8 mouse cellular contexts compared by ENCODE assay signal in the genomic region with DNA sequence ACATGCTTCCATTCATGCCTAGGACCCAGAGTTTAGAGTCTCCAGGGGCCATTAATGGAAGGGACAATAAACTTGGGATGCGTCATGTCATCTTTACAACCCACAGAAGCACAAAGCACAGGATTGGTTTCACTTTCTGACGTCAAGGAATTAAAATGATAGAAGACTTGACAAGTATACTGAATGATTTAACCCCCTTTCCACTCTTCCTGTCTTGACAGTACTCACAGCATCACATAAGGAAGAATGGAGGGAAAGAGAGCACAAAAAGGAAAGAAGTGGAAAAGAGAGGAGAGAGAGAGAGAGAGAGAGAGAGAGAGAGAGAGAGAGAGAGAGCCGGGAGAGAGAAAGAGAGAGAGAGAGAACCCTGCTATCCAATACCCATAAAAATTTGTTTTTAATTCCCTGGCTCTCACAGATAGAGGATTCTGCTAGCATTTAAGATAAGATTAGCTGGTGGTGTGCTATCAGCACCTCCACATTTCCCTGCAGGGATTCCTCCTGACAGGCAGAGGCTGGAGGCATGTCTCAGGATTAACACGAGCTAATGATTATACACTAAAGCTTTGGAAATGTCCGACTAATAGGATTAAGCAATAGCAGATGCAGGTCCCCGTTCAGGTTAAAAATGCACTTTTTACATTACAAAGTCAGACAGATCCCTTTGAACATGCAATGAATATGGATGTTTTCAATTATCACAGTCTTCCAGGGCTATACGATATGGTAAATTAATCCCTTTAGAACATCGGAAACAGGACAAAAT.
DNase-seq lines count a peak whose midpoint lies in the region; ATAC-seq lines count a peak whose summit lies in the region.

No protein-coding gene starts in this region.

- no peaks in the 10 kb centered on the region; the same call in 1 of the 2 replicates for H3K27me3 ChIP-seq in hindbrain, embryonic 12.5 days
- H3K27me3 ChIP-seq in liver, embryonic 12.5 days (replicated peaks) = no peaks in the 10 kb centered on the region

- peak; percentile 63 for DNase-seq in kidney, adult 9 months
- DNase-seq in kidney, adult 11 months = no peak
- DNase-seq in retina, postnatal 1 day = peak; percentile 69
- no peak for DNase-seq in layer of hippocampus, adult 9-11 months
- DNase-seq in lung, adult 18-20 months = no peak
- DNase-seq in left cerebral cortex, adult 18-20 months (ENCODE audit: low spot score in 2 of 2) = no peak

- no peaks in the 10 kb centered on the region for H3K9me3 ChIP-seq in hindbrain, embryonic 12.5 days (replicated peaks)
- H3K9me3 ChIP-seq in liver, embryonic 12.5 days (replicated peaks) = no peaks in the 10 kb centered on the region

- no peaks in the 10 kb centered on the region for H3K36me3 ChIP-seq in hindbrain, embryonic 12.5 days
- no peaks in the 10 kb centered on the region for H3K36me3 ChIP-seq in liver, embryonic 12.5 days

- no peak overlapping the region for H3K9ac ChIP-seq in hindbrain, embryonic 12.5 days
- H3K9ac ChIP-seq in liver, embryonic 12.5 days = no peak overlapping the region

- peak overlapping the region; percentile 19; the same call in 1 of the 2 replicates for H3K4me2 ChIP-seq in hindbrain, embryonic 12.5 days (replicated peaks)
- H3K4me2 ChIP-seq in liver, embryonic 12.5 days = peak overlapping the region; percentile 12; the same call in 1 of the 2 replicates

- 18% methylated on average over 8 of the region's 8 CpGs for WGBS in hindbrain, embryonic 12.5 days
- WGBS in liver, embryonic 12.5 days (ENCODE audit: insufficient replicate concordance) = 17% methylated on average over 8 of the region's 8 CpGs

- H3K27ac ChIP-seq in hindbrain, embryonic 12.5 days = no peak overlapping the region
- H3K27ac ChIP-seq in liver, embryonic 12.5 days = no peak overlapping the region

- peak; percentile 72; the same call in 1 of the 2 replicates for ATAC-seq in hindbrain, embryonic 12.5 days (ENCODE audit: low FRiP score)
- no peak for ATAC-seq in liver, embryonic 12.5 days

- H3K4me3 ChIP-seq in hindbrain, embryonic 12.5 days = no peak overlapping the region
- H3K4me3 ChIP-seq in liver, embryonic 12.5 days = no peak overlapping the region

- peaks cover 14% of the 10 kb centered on the region for H3K4me1 ChIP-seq in hindbrain, embryonic 12.5 days
- H3K4me1 ChIP-seq in liver, embryonic 12.5 days = no peaks in the 10 kb centered on the region

Comparison
In these comparisons a context has a peak if more than half of its experiments do, and no peak if none do; other contexts are left out.
1. DNase-seq: peak in kidney, adult 9 months (single experiment) and retina, postnatal 1 day (single experiment); none in kidney, adult 11 months (single experiment), layer of hippocampus, adult 9-11 months (single experiment), lung, adult 18-20 months (0 of 2) and left cerebral cortex, adult 18-20 months (0 of 2).